Mouse (Mus musculus) thymus, postnatal 36 days (tissue): ENCODE results near the gene Col27a1.

Experiments used
- DNase-seq, 2 experiments: peaks; one replicate each; pipeline ENCODE4 v3.0.0; 2022; ENCODE audit warnings: mixed read lengths in 2 of 2

Col27a1 gene

DNA sequence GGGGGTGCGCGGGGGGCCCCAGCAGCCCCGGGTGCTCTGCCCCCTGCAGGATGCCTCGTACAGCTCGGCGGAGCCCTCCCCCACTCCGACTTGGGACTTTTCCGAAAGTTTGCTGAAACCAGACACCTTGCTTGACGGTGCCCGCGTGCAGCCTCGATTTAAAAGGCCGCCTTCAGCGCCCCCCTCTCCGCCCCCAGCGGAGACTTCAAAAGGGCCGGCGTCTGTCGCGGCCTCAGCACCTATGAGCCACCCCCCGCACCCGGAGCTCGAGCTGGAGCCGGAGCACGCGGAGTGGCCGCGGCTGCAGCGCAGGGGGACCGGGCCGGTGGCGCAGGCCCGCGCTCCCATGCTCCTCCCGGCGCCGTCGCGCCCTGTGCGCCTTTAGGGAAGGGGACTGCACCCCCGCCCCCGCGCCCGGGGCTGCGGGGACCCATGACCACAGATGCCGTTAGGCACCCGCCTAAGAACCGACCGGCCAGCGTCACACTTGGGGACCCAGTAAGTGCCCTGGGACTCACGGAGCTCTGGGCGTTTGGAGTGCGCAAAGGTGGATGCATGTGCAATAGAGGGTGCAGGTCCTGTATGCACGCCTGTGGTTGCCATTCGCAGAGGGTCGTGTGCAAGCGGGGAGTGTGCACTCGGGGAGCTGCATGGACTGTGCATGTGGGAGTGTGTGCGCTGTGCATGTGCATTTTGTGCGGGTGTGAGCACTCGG, at the start of gene Col27a1:
Gene Col27a1, plus strand, starts transcription at position 98 of the 715 bp plus-strand sequence.
- peak; percentile 47 to 54 for DNase-seq

DNA sequence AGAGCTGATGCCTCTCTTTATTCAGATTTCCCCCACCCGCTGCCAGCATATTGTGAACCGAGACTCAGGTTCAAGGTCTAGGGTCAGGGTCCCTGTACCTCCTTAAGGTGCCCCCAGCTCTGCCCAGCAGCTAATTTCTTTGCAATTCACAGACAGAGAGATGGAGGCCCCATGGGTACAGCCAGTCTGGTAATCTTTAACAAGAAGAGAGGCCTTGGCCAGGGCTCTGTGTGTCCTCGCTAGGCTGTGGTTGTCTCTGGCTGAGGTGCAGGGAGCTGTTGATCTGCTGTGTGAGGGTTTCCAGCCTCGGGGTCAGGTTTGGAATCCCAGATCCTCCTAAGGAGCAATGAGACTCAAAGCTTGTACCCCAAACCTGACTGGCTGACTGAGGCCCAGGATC, 48.2 kb upstream of the Col27a1 start:
- DNase-seq: peak in 1 of 2 experiments; percentile 1

GRCm38 (mm10) chr4:63166323-63166722, 47.5 kb upstream of the Col27a1 start:
- peak; percentile 33 to 72 for DNase-seq

- DNase-seq: no peak
Observed at GRCm38 (mm10) chr4:63170061-63170460, 43.7 kb upstream of the Col27a1 start.

- no peak for DNase-seq
Observed at GRCm38 (mm10) chr4:63171122-63171521, 42.7 kb upstream of the Col27a1 start.

GRCm38 (mm10) chr4:63171969-63172685, 41.7 kb upstream of the Col27a1 start, which contains the start of gene Kif12:
TSS of gene Kif12 (minus strand) at chr4:63172131.
- no peak for DNase-seq

GRCm38 (mm10) chr4:63181556-63181955, 32.2 kb upstream of the Col27a1 start:
- DNase-seq: peak; percentile 55 to 58

DNA sequence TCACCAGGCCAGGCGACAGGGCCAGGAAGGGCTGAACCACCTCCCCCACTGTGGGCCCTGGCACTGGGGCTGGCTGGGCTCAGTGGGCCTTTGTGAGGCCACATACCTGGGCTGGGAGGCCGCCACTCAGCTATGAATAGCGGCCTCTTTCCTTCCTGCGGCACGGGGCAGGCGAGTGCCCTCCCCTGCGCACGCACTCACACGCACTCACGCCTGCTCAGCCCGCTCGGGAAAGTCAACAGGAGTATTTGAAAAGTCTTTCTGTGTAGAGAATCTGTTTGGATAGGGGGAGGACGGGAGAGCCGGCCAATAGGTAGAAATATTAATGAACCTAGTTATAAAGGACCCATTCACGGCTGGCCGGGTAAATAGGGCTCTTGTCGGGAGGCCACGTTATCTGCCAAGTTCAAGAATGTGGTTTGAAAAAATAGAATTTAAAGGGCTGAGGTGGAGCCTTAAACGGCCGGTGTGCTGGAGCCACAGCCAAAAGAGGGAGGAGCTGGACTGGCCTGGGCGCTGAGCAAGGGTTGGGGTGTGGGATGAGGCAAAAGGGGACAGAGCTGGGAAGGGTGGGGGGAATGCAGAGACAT, 27.4 kb upstream of the Col27a1 start:
- DNase-seq: no peak

DNA sequence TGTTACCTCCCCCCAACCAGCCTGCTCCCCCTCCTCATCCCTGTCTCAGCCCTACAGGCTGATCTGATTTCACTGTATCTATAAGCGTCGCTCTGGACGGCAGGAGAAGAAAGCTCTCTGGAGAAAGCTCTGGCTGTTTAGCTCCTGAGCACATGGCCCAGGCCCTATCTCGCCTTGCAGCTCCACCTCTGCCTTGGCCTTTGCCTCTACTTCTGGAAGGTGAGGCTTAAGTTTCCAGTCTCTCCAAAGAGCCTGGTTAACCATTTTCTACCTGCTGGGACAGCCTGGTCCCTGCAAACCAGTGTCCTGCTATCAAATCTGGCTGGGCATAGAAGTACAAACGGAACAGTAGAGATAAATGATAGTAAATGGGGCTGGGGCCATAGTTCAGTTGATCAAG, 22.2 kb upstream of the Col27a1 start:
- no peak for DNase-seq

DNA sequence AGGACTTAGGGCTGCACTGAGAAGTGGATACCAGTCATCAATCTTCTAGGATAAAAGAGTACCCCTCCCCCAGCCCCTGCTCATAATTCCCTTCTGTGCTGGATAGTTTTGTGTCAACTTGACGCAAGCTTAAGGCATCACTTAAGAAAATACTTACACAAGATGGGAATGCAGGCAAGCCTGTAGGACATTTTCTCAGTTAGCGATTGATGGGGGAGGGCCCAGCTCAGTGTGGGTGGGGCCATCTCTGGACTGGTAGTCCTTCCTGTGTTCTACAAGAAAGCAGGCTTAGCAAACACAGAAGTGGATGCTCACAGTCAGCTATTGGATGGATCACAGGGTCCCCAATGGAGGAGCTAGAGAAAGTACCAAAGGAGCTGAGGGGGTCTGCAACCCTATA, 19.4 kb upstream of the Col27a1 start:
- no peak for DNase-seq

DNA sequence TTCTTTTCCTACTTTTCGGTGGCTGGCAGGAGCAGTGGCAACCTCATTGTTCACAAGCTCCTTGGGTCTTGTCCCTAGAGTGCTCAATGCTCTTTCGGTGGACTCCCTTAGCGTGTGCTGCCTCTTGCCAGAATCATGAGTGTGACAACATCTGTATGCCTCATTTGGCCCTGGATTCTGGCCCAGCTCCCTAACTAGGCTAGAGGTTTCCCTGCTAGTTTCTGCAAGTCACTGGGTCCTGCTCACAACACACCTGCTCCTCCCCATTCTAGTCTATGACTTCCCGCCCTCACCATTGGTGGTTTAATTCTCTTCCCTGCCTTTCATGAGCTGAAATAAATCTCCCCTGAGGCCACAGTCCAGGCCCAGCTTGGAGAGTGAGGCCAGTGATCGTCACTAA, 14.4 kb upstream of the Col27a1 start:
- DNase-seq: no peak

DNA sequence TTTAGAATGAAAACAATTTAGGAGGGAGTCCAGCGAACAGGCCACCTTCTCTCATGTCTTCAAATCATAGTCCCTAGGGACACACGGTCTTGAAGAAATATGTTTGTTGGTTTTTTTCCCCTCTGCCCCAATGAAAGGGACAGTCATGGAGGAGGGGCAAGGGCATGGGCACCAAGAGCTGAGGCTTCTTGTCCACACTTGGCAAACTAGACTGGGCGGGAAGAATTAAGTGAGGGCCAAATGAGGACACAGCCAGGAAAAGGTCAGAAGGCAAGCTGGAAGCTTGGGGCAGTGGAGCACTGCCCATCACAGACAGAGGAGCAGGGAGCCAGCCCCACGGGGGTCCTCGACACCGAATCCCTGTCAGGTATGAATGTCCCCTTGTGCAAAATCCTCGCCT, 9.9 kb upstream of the Col27a1 start:
- no peak for DNase-seq

DNA sequence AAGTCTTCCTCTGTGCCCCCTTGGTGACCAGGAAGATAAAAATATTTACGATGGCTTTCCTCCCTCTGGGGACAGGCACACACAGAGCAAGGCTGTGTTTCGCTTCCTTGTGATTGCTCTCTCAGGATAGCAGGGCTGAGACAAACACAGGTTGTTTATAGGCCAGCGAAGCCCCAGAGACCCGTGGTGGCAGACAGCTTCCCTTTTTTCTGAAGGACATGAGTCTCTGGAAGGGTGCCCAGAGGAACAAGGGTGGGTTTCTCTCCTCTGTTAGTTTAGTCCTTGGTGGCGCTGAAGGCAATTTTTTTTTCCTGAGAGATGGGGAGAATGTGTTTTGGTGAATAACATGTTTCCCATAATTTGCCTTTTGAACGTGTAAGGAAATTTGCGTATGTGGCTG, 8.2 kb upstream of the Col27a1 start:
- DNase-seq: no peak

- DNase-seq: peak; percentile 84 to 86
Observed at GRCm38 (mm10) chr4:63215185-63215992, 1.6 kb downstream of the Col27a1 start.

DNA sequence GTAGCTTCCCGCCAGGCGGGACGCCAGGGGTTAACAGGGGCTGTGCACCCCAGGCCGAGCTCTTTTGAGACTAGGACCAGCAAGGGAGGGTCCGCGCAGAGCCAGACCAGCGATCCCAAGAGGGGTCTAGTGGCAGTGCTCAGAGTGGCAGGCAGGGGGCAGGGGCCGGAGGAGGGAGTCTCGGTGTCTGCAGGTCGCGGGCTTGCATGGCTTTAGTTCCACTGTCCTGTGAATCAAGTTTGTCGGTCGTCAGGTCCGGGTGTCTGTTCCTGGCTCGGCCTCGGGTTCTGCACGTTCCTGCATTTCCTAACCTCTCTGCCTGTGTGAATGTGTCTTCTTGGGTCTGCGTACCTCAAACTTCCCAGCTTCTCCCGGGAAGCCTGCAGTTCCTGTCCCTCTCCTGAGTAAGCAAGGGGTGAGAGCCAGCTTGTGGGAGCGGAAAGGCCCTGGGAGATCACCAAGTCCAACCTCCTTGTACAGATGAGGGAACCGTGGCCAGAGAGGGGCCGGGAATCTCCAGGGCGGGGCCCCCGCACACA, 2.3 kb downstream of the Col27a1 start:
- peak; percentile 76 to 79 for DNase-seq

DNA sequence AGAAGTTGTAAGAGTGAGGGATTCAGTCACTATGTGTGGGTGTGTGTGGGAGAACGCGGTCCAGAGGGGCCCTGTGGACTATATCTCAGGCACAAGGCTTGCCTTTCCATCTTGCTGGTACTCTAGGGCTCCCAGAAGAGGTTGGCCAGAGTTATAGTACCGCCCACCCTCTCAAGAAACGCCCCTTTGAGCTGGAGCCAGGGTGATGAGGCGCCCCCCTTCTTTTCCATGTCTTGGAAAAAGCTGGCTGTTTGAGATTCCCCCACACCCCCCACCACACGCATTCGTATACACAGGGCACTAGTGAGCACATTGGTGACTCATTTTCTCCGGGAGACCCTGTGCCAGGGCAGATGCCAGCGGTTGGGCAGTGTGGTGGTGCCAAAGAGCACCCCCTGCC, 2.8 kb downstream of the Col27a1 start:
- DNase-seq: peak in 1 of 2 experiments; percentile 30

DNA sequence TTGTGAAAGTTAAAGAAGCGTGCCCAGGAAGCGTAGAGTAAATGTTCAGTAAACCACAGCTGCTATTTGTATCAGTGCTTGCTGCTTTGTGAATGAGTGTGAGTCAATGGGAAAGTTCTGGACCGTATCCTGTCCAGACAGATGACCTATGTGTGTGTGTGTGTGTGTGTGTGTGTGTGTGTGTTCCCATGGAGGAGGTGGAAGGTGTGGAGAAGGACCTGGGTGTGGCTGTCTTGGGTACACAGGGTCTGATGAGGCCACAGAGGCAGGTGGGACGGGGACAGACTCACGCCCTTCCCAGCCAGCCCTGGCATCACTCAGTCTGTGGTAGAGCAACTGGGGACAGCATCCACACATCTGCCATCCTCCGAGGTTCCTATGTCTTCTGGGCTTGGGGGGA, 3.7 kb downstream of the Col27a1 start:
- no peak for DNase-seq

DNA sequence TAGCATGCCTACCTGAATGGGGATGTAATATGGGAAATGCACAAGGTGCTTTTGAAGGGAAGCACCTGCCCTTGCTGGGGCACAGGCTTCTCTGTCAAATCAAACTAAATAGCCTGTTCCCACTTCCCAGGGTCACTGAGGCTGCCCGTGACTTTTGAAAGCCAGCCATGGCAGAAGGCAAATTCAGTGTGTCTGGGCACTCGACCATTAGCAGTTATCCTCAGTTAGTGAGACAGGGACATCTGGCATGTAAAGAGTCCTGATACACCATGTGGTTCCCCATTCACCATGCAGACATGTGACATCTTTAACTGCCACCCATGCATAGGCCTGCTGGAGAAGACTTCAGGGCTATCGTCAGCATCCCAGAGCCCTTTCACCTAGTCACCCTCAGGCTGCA, 5.3 kb downstream of the Col27a1 start:
- no peak for DNase-seq

- no peak for DNase-seq
Observed at GRCm38 (mm10) chr4:63219635-63220034, 5.8 kb downstream of the Col27a1 start.

- no peak for DNase-seq
Observed at GRCm38 (mm10) chr4:63221096-63221958, 7.5 kb downstream of the Col27a1 start.

DNA sequence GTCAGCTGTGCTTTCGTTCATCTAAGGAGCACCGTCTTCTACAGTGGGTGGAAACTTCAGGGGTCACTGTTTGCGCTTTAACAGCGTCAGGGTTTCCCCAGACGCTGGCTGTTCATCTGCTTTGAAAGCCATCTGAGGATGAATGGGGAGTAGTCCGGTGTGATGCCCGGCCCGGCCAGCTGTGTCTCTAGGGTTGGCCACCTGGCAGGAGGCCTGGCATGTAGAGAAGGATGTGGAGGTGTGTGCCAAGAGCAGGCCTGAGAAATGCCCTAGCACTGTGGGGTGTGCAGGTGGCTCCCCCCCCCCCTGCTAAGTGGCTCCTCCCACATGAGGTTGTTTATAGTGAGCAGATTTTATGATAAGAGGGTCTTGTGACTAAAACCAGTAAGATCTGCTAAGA, 8.4 kb downstream of the Col27a1 start:
- peak; percentile 52 to 67 for DNase-seq

- no peak for DNase-seq
Observed at GRCm38 (mm10) chr4:63225373-63225772, 11.6 kb downstream of the Col27a1 start.
